In genomic region chr11:103666181-103666906, GRCm38 (mm10) we compare ENCODE assay signal across 10 mouse cellular contexts. TPM values are rescaled to one million over a fixed set of nuclear protein-coding genes. Genes with fewer than 3 reads are reported as not detected.
DNase-seq lines count a peak whose midpoint lies in the region; ATAC-seq and TF ChIP-seq lines count a peak whose summit lies in the region.
"Had no signal": no experiment of that assay in that cellular context is flagged by ENCODE, and none has a peak within 500 bp of the region (broad histone marks: within the 10 kb centered on the region; RNA-seq: fewer than 3 reads in every experiment).

No protein-coding gene starts in this region.

- H3K27me3 ChIP-seq in midbrain, embryonic 16.5 days (ENCODE audit: control insufficient read depth, insufficient read depth, low read depth, low read length): no peaks in the 10 kb centered on the region
- H3K27me3 ChIP-seq in heart, embryonic 12.5 days (replicated peaks): peaks cover 10% of the 10 kb centered on the region; the same call in 1 of the 2 replicates

- H3K36me3 ChIP-seq in midbrain, embryonic 16.5 days (ENCODE audit: control insufficient read depth, insufficient read depth, low read length): no peaks in the 10 kb centered on the region
- no peaks in the 10 kb centered on the region for H3K36me3 ChIP-seq in heart, embryonic 12.5 days
- H3K36me3 ChIP-seq: embryonic facial prominence, embryonic 13.5 days had no signal

- H3K4me1 ChIP-seq in midbrain, embryonic 16.5 days (ENCODE audit: control insufficient read depth, insufficient read depth, low read length): peaks cover 21% of the 10 kb centered on the region
- H3K4me1 ChIP-seq in heart, embryonic 12.5 days (replicated peaks): peaks cover 7% of the 10 kb centered on the region; the same call in 1 of the 2 replicates

- intact Hi-C loops in gastrocnemius, postnatal 36 days (cut with DNase I): no loop called here

- H3K27ac ChIP-seq in midbrain, embryonic 16.5 days (ENCODE audit: low read length): no peak overlapping the region; the same call in 1 of the 2 replicates
- H3K27ac ChIP-seq in heart, embryonic 12.5 days (ENCODE audit: poor library complexity, severe bottlenecking): no peak overlapping the region
- H3K27ac ChIP-seq: embryonic facial prominence, embryonic 13.5 days had no signal

- no peaks in the 10 kb centered on the region for H3K9me3 ChIP-seq in midbrain, embryonic 16.5 days (replicated peaks; ENCODE audit: control insufficient read depth, low read length, poor library complexity, severe bottlenecking)
- no peaks in the 10 kb centered on the region for H3K9me3 ChIP-seq in heart, embryonic 12.5 days (replicated peaks)
- H3K9me3 ChIP-seq: embryonic facial prominence, embryonic 13.5 days had no signal

- no peak overlapping the region for H3K4me3 ChIP-seq in midbrain, embryonic 16.5 days (ENCODE audit: low read depth, low read length)
- H3K4me3 ChIP-seq in heart, embryonic 12.5 days: no peak overlapping the region
- H3K4me3 ChIP-seq: embryonic facial prominence, embryonic 13.5 days had no signal

- H3K4me2 ChIP-seq in midbrain, embryonic 16.5 days (ENCODE audit: low read length): 0 out of 2 replicates have a peak overlapping the region, but pooled peaks have one; percentile 10
- H3K4me2 ChIP-seq in heart, embryonic 12.5 days: no peak overlapping the region
- H3K4me2 ChIP-seq: embryonic facial prominence, embryonic 13.5 days had no signal

- TF ChIP-seq POLR2A in brain, embryonic 14.5 days (IDR thresholded peaks at IDR 0.05; ENCODE audit: borderline replicate concordance, extremely low read depth, insufficient read depth, insufficient read length, poor library complexity, severe bottlenecking): no peak

- ATAC-seq in midbrain, embryonic 16.5 days: peak; percentile 82
- no peak for ATAC-seq in heart, embryonic 12.5 days (ENCODE audit: insufficient number of reproducible peaks, low FRiP score)

- H3K9ac ChIP-seq in midbrain, embryonic 16.5 days (ENCODE audit: low read depth, low read length): no peak overlapping the region
- H3K9ac ChIP-seq in heart, embryonic 12.5 days: no peak overlapping the region
- H3K9ac ChIP-seq: embryonic facial prominence, embryonic 13.5 days had no signal

- 11% methylated on average over 10 of the region's 10 CpGs for WGBS in midbrain, embryonic 16.5 days
- 34% methylated on average over 10 of the region's 10 CpGs for WGBS in heart, embryonic 12.5 days

- peak; percentile 90 for DNase-seq in brain, embryonic 14.5 days (ENCODE audit: low read depth)
- peak; percentile 37 to 86 for DNase-seq in cerebellum, postnatal 4 days (ENCODE audit: low spot score in 2 of 2)
- DNase-seq in layer of hippocampus, adult 9-10 months (ENCODE audit: low spot score): peak; percentile 57
- DNase-seq in gastrocnemius, postnatal 36 days: no peak
- DNase-seq in spleen, postnatal 4 days (ENCODE audit: low spot score in 2 of 2): no peak
- no peak for DNase-seq in thymus, postnatal 14 days

- TF ChIP-seq CTCF in brain, embryonic 14.5 days (IDR thresholded peaks at IDR 0.05; ENCODE audit: borderline replicate concordance, extremely low read depth, insufficient read depth, insufficient read length): no peak

RNA-seq across cellular contexts. Expression of gene Rprml, which starts 17.0 kb away (rescaled TPM):
- polyA plus RNA-seq in brain, embryonic 14.5 days (2012; rRNA removed): 0.89 and 3.0 TPM in 2 replicates
- polyA plus RNA-seq in midbrain, embryonic 16.5 days (2015; fragmentation: Nextera tagmentation; extraction: Ambion mirVana): 2.1 and 3.4 TPM in 2 replicates
- total RNA-seq in gastrocnemius, postnatal 36 days (2021): not detected
- 0.63 and 0.79 TPM in 2 replicates for polyA plus RNA-seq in heart, embryonic 12.5 days (2016; fragmentation: Nextera tagmentation; extraction: Ambion mirVana)
- polyA plus RNA-seq: intestine, embryonic 14.5 days had no signal

RNA-seq across cellular contexts. Expression of gene Lyzl6, which starts 27.7 kb away (rescaled TPM):
- not detected in 2 replicates for polyA plus RNA-seq in brain, embryonic 14.5 days (2012; rRNA removed)
- polyA plus RNA-seq in midbrain, embryonic 16.5 days (2015; fragmentation: Nextera tagmentation; extraction: Ambion mirVana): not detected in 2 replicates
- not detected for total RNA-seq in gastrocnemius, postnatal 36 days (2021)
- not detected in 2 replicates for polyA plus RNA-seq in heart, embryonic 12.5 days (2016; fragmentation: Nextera tagmentation; extraction: Ambion mirVana)
- polyA plus RNA-seq: embryonic facial prominence, embryonic 13.5 days; intestine, embryonic 14.5 days had no signal

RNA-seq across cellular contexts. Expression of gene Gosr2, which starts 31.4 kb away (rescaled TPM):
- 98.0 and 108 TPM in 2 replicates for polyA plus RNA-seq in brain, embryonic 14.5 days (2012; rRNA removed)
- polyA plus RNA-seq in midbrain, embryonic 16.5 days (2015; fragmentation: Nextera tagmentation; extraction: Ambion mirVana): 93.2 and 96.2 TPM in 2 replicates
- 10 to 100 TPM; 33.1 to 36.2 TPM for total RNA-seq in gastrocnemius, postnatal 36 days (2021)
- 69.7 and 69.9 TPM in 2 replicates for polyA plus RNA-seq in heart, embryonic 12.5 days (2016; fragmentation: Nextera tagmentation; extraction: Ambion mirVana)

RNA-seq across cellular contexts. Expression of gene Gm884, which starts 45.4 kb away (rescaled TPM):
- polyA plus RNA-seq in brain, embryonic 14.5 days (2012; rRNA removed): not detected in 2 replicates
- polyA plus RNA-seq in midbrain, embryonic 16.5 days (2015; fragmentation: Nextera tagmentation; extraction: Ambion mirVana): not detected in 2 replicates
- not detected for total RNA-seq in gastrocnemius, postnatal 36 days (2021)
- polyA plus RNA-seq in heart, embryonic 12.5 days (2016; fragmentation: Nextera tagmentation; extraction: Ambion mirVana): not detected in 2 replicates
- polyA plus RNA-seq: embryonic facial prominence, embryonic 13.5 days; intestine, embryonic 14.5 days had no signal

Comparison
In these comparisons a context has a peak if more than half of its experiments do, and no peak if none do; other contexts are left out.
1. DNase-seq: peak in brain, embryonic 14.5 days (single experiment), cerebellum, postnatal 4 days (2 of 2) and layer of hippocampus, adult 9-10 months (single experiment); none in gastrocnemius, postnatal 36 days (0 of 2), spleen, postnatal 4 days (0 of 2) and thymus, postnatal 14 days (single experiment).